Mouse (Mus musculus) myocyte (in vitro differentiated cells): ENCODE results near the gene Dbil5.

Source experiments
- MAX ChIP-seq: IDR thresholded peaks from one replicate; pipeline ENCODE4 v1.6.1; 2011; ENCODE audit warnings: low read depth, mild to moderate bottlenecking, control low read depth
- MYOD1 ChIP-seq, 3 experiments: IDR thresholded peaks; one replicate each; pipeline ENCODE4 v1.6.1; 2011; ENCODE audit warnings: control low read depth in 2 of 3, low read depth in 2 of 3, mild to moderate bottlenecking in 2 of 3, moderate library complexity in 1 of 3; ENCODE audit not compliant: insufficient read length in 2 of 3, control insufficient read depth in 1 of 3
- POLR2A ChIP-seq: IDR thresholded peaks from one replicate; pipeline ENCODE4 v1.6.1; 2011; ENCODE audit warnings: low read depth, mild to moderate bottlenecking, control low read depth, moderate library complexity; ENCODE audit not compliant: insufficient read length
- POLR2AphosphoS2 ChIP-seq: IDR thresholded peaks from one replicate; pipeline ENCODE4 v1.6.1; 2011; ENCODE audit warnings: low read depth, control low read depth; ENCODE audit not compliant: insufficient read length
- REST ChIP-seq: IDR thresholded peaks from one replicate; pipeline ENCODE4 v1.6.1; 2011; ENCODE audit warnings: mild to moderate bottlenecking, control low read depth, moderate library complexity; ENCODE audit not compliant: insufficient read depth, insufficient read length
- TCF12 ChIP-seq: IDR thresholded peaks from one replicate; pipeline ENCODE4 v1.6.1; 2011; ENCODE audit warnings: mild to moderate bottlenecking, control low read depth; ENCODE audit not compliant: poor library complexity, insufficient read depth, severe bottlenecking

- TF ChIP-seq TCF12 (no peak), REST (no peak), POLR2A (no peak), POLR2AphosphoS2 (no peak), MYOD1 (IDR thresholded peaks at IDR 0.05; ENCODE audit: control insufficient read depth in 1 of 3, insufficient read length in 2 of 3, low read depth in 2 of 3) (no peak), MAX (no peak)
These were observed 29.8 kb downstream of the Dbil5 start for GRCm38 (mm10) chr11:76247239-76247638.
